Comparison of ENCODE assay signal across 8 mouse cellular contexts in the genomic region with DNA sequence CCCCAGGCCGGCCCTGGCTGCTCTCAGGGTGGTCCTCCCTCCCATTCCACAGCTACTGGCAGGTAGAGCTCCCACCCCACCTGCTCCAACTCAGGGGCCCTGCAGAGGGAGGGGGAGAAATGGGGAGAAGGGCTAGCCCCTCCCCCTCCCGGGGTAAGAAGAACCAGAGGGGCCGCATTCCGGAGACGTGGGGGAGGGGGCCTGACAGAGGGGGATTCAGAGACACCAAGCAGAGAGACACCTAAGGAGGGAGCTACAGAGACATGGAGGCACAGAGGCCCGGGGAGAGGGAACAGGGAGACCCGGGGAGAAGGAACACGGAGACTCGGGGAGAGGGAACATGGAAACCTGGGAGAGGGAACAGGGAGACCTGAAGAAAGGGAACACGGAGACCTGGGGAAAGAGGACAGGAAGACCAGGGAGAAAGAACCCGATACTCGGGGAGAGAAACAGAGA. TPM values are rescaled to one million over a fixed set of nuclear protein-coding genes. Genes with fewer than 3 reads are reported as not detected.
DNase-seq lines count a peak whose midpoint lies in the region; ATAC-seq and TF ChIP-seq lines count a peak whose summit lies in the region.

No protein-coding gene starts in this region.

- H3K36me3 ChIP-seq in heart, embryonic 10.5 days: peaks cover 17% of the 10 kb centered on the region
- H3K36me3 ChIP-seq in hindbrain, embryonic 15.5 days: no peaks in the 10 kb centered on the region
- H3K36me3 ChIP-seq in lung, embryonic 14.5 days (ENCODE audit: insufficient read depth): peaks cover 12% of the 10 kb centered on the region; the same call in 1 of the 2 replicates
- H3K36me3 ChIP-seq in stomach, embryonic 16.5 days (ENCODE audit: control insufficient read depth, insufficient read depth, low read length): no peaks in the 10 kb centered on the region

- peak overlapping the region; percentile 95 for H3K9ac ChIP-seq in hindbrain, embryonic 15.5 days
- H3K9ac ChIP-seq in lung, embryonic 14.5 days: peak overlapping the region; percentile 89
- peak overlapping the region; percentile 96 for H3K9ac ChIP-seq in stomach, embryonic 16.5 days (ENCODE audit: low read length)

- 1% methylated on average over 12 of the region's 12 CpGs for WGBS in heart, embryonic 10.5 days
- WGBS in hindbrain, embryonic 15.5 days: under 1% methylated on average over 12 of the region's 12 CpGs
- WGBS in lung, embryonic 14.5 days: 2% methylated on average over 12 of the region's 12 CpGs
- 2% methylated on average over 12 of the region's 12 CpGs for WGBS in stomach, embryonic 16.5 days

- H3K4me2 ChIP-seq in hindbrain, embryonic 15.5 days: peak overlapping the region; percentile 92
- peak overlapping the region; percentile 72 for H3K4me2 ChIP-seq in lung, embryonic 14.5 days
- H3K4me2 ChIP-seq in stomach, embryonic 16.5 days (ENCODE audit: low read depth, low read length): peak overlapping the region; percentile 74

- no peaks in the 10 kb centered on the region for H3K9me3 ChIP-seq in heart, embryonic 10.5 days
- H3K9me3 ChIP-seq in hindbrain, embryonic 15.5 days: no peaks in the 10 kb centered on the region
- H3K9me3 ChIP-seq in lung, embryonic 14.5 days (ENCODE audit: low read depth, low read length): no peaks in the 10 kb centered on the region
- no peaks in the 10 kb centered on the region for H3K9me3 ChIP-seq in stomach, embryonic 16.5 days (replicated peaks; ENCODE audit: control insufficient read depth, low read length)

- TF ChIP-seq CTCF in cortical plate, adult 2 months (IDR thresholded peaks at IDR 0.05; ENCODE audit: extremely low read depth, insufficient read depth, low read length): no peak
- no peak for TF ChIP-seq CTCF in lung, embryonic 14.5 days (IDR thresholded peaks at IDR 0.05; ENCODE audit: low read depth)

- ATAC-seq in hindbrain, embryonic 15.5 days (ENCODE audit: low FRiP score, low read depth): 0 out of 2 replicates have a peak, but pooled peaks have one; percentile 2
- ATAC-seq in lung, embryonic 14.5 days (ENCODE audit: insufficient read depth): peak; percentile 42; the same call in 1 of the 2 replicates
- ATAC-seq in stomach, embryonic 16.5 days (ENCODE audit: insufficient read depth, low FRiP score): no peak
- no peak for ATAC-seq in megakaryocyte progenitor cell, adult 5-6 weeks (replicated peaks; ENCODE audit: poor library complexity)

- no peak for TF ChIP-seq POLR2A in cortical plate, adult 2 months (IDR thresholded peaks at IDR 0.05; ENCODE audit: extremely low read depth, insufficient read depth, low read length)

- peak overlapping the region; percentile 94 for H3K4me3 ChIP-seq in heart, embryonic 10.5 days
- peak overlapping the region; percentile 39 for H3K4me3 ChIP-seq in cortical plate, adult 2 months (ENCODE audit: insufficient read depth, low read length)
- peak overlapping the region; percentile 83 for H3K4me3 ChIP-seq in hindbrain, embryonic 15.5 days
- peak overlapping the region; percentile 80 for H3K4me3 ChIP-seq in lung, embryonic 14.5 days (ENCODE audit: low read depth, low read length)
- H3K4me3 ChIP-seq in stomach, embryonic 16.5 days (replicated peaks; ENCODE audit: low read length): peak overlapping the region; percentile 62

- peak overlapping the region; percentile 96 for H3K27ac ChIP-seq in heart, embryonic 10.5 days
- no peak overlapping the region for H3K27ac ChIP-seq in cortical plate, adult 2 months (ENCODE audit: insufficient read depth, low read length)
- H3K27ac ChIP-seq in hindbrain, embryonic 15.5 days (replicated peaks): peak overlapping the region; percentile 91
- peak overlapping the region; percentile 94 for H3K27ac ChIP-seq in lung, embryonic 14.5 days (ENCODE audit: low read depth)
- peak overlapping the region; percentile 91 for H3K27ac ChIP-seq in stomach, embryonic 16.5 days (ENCODE audit: low read length)

- DNase-seq in heart, embryonic 10.5 days (ENCODE audit: low spot score): no peak
- no peak for DNase-seq in heart, adult 18-20 months
- peak; percentile 70 for DNase-seq in lung, embryonic 14.5 days
- DNase-seq in right cerebral cortex, adult 2 months (ENCODE audit: low spot score in 2 of 2): no peak

- peaks cover 5% of the 10 kb centered on the region for H3K27me3 ChIP-seq in heart, embryonic 10.5 days (ENCODE audit: insufficient read depth, poor library complexity, severe bottlenecking)
- H3K27me3 ChIP-seq in hindbrain, embryonic 15.5 days: no peaks in the 10 kb centered on the region
- no peaks in the 10 kb centered on the region for H3K27me3 ChIP-seq in lung, embryonic 14.5 days (ENCODE audit: insufficient read depth, low read length)
- no peaks in the 10 kb centered on the region for H3K27me3 ChIP-seq in stomach, embryonic 16.5 days (ENCODE audit: control insufficient read depth, insufficient read depth, low read length)

- peaks cover 53% of the 10 kb centered on the region for H3K4me1 ChIP-seq in heart, embryonic 10.5 days
- no peaks in the 10 kb centered on the region for H3K4me1 ChIP-seq in cortical plate, adult 2 months (ENCODE audit: control insufficient read depth, insufficient read depth, low read length)
- H3K4me1 ChIP-seq in hindbrain, embryonic 15.5 days (replicated peaks): peaks cover 45% of the 10 kb centered on the region
- H3K4me1 ChIP-seq in lung, embryonic 14.5 days (ENCODE audit: insufficient read depth): peaks cover 14% of the 10 kb centered on the region
- H3K4me1 ChIP-seq in stomach, embryonic 16.5 days (ENCODE audit: control insufficient read depth, insufficient read depth, low read length): peaks cover 40% of the 10 kb centered on the region

RNA-seq across cellular contexts. Expression of gene Ptprf, which starts 1.2 kb away (rescaled TPM):
- 43.8 and 59.3 TPM in 2 replicates for polyA plus RNA-seq in heart, embryonic 10.5 days (2016; fragmentation: Nextera tagmentation; extraction: Ambion mirVana)
- total RNA-seq in heart, adult 18-20 months (2021): 1 to 10 TPM; 3.5 to 7.0 TPM
- 39.9 and 42.3 TPM in 2 replicates for polyA plus RNA-seq in cortical plate, adult 2 months (2012; rRNA removed)
- polyA plus RNA-seq in hindbrain, embryonic 15.5 days (2015; fragmentation: Nextera tagmentation; extraction: Ambion mirVana): 80.0 and 86.3 TPM in 2 replicates
- 69.7 and 75.7 TPM in 2 replicates for polyA plus RNA-seq in lung, embryonic 14.5 days (2014; fragmentation: Nextera tagmentation; extraction: Ambion mirVana)
- polyA plus RNA-seq in stomach, embryonic 16.5 days (2015; fragmentation: Nextera tagmentation; extraction: Ambion mirVana): 86.0 and 93.0 TPM in 2 replicates
- 0.07 TPM in 1 of 2 replicates, not detected in the other for total RNA-seq in megakaryocyte progenitor cell, adult 5-6 weeks (2015)
- 0.24 TPM in 1 of 2 replicates, not detected in the other for total RNA-seq in megakaryocyte progenitor cell, adult 5-6 weeks (2017)

Comparison
In these comparisons a context has a peak if more than half of its experiments do, and no peak if none do; other contexts are left out.
1. H3K4me3 ChIP-seq: peak in every context shown above with its lines; median percentile 94 in heart, embryonic 10.5 days; 83 in hindbrain, embryonic 15.5 days; 80 in lung, embryonic 14.5 days; 62 in stomach, embryonic 16.5 days; 39 in cortical plate, adult 2 months.
2. ATAC-seq: peak in hindbrain, embryonic 15.5 days (single experiment) and lung, embryonic 14.5 days (single experiment); none in stomach, embryonic 16.5 days (single experiment) and megakaryocyte progenitor cell, adult 5-6 weeks (single experiment).
3. Peak in every context shown above with its lines, with median percentiles within 50 percentile points of each other: H3K4me2 ChIP-seq and H3K9ac ChIP-seq.